Mouse (Mus musculus) embryonic fibroblast, embryonic 13.5 days (primary cell): ENCODE results near the gene Dpf3.

ENCODE experiments used
- CTCF ChIP-seq: IDR thresholded peaks from 2 replicates; pipeline ENCODE4 v1.5.1; 2011; ENCODE audit warnings: mild to moderate bottlenecking, control low read depth, low read length, moderate library complexity, borderline replicate concordance; ENCODE audit not compliant: insufficient read depth
- POLR2A ChIP-seq: IDR thresholded peaks from 2 replicates; pipeline ENCODE4 v1.6.1; 2011; ENCODE audit warnings: low read depth, mild to moderate bottlenecking, control low read depth, low read length, moderate library complexity

GRCm38 (mm10) chr12:83373081-83373480 is 114.4 kb downstream of the Dpf3 start:
- TF ChIP-seq POLR2A (no peak), CTCF (no peak)
